Mouse (Mus musculus): Measurements from ENCODE around the gene Tctex1d2.
"Not testable (repeated sequence)": the region's sequence is repeated elsewhere in the genome, so short reads cannot be mapped to it uniquely, and the experiment has no call there.

Tctex1d2 gene

DNA sequence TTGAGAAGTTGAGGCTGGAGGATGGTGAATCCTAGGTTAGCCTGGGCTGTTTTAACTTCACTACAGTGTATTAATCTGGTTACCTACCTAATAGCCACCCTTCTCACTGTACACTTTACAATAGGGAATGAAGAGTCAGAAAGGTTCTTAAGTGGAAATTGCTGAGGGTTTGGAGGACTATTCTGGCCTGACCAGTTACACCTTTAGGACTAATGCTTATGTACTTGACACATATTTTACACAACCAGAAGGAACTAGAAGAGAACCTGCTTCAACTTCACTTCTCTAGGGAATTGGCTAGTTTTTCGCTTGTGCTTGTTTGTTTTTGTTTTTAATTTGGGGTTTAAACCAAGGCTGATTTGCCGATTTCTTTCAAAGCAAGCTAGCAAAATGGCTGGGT, 13.6 kb downstream of the Tctex1d2 start:
- DNase-seq = no peak

GRCm38 (mm10) chr16:32434066-32434465, 14.6 kb downstream of the Tctex1d2 start:
- DNase-seq = peak; percentile 80

DNA sequence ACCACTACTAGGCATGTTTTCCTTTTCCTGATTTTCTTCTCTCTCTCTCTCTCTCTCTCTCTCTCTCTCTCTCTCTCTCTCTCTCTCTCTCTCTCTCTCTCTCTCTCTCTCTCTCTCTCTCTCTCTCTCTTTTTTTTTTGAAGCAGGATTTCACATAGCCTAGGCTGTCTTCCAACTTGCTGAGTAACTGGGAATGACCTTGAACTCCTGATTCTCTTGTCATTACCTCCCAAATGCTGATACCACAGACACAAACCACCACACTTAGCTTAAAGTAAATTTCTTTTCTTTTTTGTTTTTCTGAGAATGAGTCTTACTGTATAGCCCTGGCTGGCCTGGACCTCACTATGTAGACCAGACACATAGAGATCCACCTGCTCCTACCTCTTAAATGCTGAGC, 15.2 kb downstream of the Tctex1d2 start:
- no peak for DNase-seq

DNA sequence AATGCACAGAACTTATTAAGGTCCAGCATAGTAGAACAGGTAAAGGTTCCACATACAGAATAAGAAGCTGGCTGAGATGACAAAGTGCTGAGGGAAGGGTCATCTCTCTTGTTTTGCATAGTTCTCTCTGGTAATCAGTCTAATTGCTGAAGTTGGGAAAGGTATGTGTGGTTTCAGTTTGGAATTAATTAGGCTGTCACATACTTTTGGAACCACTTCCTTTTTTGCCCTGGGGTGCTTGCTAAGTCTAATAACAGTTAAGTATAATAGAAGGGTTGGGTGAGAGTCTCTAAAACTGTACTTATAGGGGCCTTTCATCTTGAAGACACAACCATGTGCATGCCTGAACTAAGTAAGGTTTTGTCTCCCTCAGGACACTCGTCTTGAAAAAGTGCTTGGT, 17.2 kb downstream of the Tctex1d2 start:
- DNase-seq = no peak

- DNase-seq = no peak
Measured at GRCm38 (mm10) chr16:32437266-32437665, 17.8 kb downstream of the Tctex1d2 start.

- DNase-seq = no peak
Measured at GRCm38 (mm10) chr16:32441432-32441831, 21.9 kb downstream of the Tctex1d2 start.

GRCm38 (mm10) chr16:32444615-32445014, 25.1 kb downstream of the Tctex1d2 start:
- not testable (repeated sequence) for DNase-seq

- DNase-seq = no peak
Measured at GRCm38 (mm10) chr16:32445558-32445957, 26.1 kb downstream of the Tctex1d2 start.

GRCm38 (mm10) chr16:32446563-32447138, 27.1 kb downstream of the Tctex1d2 start:
- DNase-seq = no peak

DNA sequence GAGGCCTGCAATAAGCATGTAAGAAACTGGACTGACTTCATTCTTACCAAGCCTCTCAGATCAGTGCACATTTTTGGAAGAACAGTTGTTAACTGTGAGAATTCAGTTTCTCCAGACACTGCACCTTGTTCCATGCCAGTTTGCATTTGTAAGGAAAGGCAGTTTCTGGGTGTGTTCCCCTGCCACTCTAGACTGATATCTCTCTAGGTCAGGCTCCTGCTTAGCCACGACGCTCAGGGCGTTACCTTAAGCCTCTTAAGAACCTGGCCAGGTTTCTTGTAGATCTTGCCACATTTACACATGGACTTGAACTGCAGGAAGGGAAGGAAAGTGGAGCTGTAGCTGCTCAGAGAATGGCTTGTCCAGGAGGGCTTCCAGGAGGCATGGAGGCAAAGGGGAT, 30.2 kb downstream of the Tctex1d2 start:
- DNase-seq = no peak

DNA sequence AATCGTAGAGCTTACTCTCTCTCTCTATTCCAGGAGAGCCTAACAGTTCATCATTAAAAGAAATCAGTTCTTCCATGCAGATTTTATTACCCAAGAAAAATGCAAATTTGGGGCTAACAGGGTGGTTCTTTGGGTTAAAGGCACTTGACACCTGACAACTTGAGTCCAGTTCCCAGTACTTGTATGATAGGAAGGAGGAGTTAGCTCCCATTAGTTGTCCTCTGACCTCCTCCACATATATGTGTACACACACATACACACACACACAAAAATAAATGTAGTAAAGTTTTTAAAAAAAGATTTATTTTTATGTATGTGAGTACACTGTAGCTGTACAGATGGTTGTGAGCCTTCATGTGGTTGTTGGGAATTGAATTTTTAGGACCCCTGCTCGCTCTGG, 30.6 kb downstream of the Tctex1d2 start:
- no peak for DNase-seq

DNA sequence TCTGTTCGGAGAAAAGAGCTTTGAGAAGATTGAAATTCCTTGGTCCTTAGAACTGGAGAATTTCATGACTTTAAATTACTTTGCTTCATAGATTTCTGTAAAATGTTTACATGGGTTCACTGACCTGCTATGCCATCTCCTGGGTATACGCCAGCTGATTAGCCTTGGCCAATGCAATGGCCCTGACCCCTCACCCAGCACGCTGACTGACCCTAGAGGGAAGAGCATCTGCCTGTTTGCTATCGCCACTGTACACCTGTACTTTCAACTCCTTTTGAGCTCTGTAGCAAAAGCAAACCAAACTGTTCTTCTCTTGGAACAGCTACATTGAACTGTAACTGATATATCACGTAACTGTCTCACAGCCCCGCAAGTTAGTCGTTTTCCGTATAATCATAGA, 33.6 kb downstream of the Tctex1d2 start:
- DNase-seq = no peak

DNA sequence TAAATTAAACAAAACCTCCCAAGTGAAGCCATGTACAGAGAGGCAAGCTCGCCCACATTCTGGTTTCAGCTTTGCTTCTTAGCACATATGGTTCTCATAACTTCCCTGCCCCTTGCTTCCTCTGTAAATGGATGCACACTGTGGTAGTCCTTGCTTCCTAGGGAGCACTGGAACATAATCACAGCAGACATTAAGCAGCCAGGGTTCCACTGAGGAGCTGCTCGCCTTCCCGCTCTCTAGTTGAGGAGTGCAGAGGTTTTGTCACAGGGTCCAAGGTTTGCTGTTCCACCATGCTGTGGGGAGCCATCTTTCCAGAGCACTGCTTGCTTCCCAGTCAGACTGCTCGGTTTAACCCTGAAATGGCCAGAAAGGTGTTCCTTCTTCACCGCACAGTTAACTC, 35.1 kb downstream of the Tctex1d2 start:
- no peak for DNase-seq

DNA sequence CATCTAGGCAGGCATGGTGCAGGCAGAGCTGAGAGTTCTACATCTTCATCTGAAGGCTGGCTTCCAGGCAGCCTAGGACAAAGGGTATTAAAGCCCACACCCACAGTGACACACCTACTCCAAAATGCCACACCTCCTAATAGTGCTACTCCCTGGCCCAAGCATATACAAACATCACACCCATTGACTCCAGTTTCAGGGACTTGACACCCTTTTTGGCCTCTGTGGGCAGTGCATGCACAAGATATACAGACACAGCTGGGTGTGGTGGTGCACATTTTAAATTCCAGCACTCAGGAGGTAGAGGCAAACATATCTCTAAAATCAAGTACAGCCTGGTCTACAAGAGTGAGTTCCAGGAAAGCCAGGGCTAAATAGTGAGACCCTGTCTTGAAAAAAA, 36.6 kb downstream of the Tctex1d2 start:
- DNase-seq = no peak

DNA sequence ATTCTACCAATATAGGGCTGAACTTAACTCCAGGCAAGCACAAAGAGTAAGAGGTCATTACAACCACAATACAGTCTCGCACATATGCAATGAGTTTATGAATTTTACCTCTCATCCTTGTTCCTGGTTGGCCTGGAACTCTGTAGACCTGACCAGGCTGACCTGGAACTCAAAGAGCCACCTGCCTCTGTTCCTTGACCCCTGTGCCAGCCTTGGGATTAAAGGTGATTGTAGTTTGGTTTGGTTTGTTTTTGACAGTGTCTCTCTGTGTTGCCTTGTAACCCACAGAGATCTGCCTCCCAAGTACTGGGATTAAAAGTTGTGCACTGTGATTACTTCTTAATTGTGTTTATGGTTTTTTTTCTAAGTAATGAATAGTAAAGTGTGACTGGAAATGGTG, 37.3 kb downstream of the Tctex1d2 start:
- DNase-seq = no peak

DNA sequence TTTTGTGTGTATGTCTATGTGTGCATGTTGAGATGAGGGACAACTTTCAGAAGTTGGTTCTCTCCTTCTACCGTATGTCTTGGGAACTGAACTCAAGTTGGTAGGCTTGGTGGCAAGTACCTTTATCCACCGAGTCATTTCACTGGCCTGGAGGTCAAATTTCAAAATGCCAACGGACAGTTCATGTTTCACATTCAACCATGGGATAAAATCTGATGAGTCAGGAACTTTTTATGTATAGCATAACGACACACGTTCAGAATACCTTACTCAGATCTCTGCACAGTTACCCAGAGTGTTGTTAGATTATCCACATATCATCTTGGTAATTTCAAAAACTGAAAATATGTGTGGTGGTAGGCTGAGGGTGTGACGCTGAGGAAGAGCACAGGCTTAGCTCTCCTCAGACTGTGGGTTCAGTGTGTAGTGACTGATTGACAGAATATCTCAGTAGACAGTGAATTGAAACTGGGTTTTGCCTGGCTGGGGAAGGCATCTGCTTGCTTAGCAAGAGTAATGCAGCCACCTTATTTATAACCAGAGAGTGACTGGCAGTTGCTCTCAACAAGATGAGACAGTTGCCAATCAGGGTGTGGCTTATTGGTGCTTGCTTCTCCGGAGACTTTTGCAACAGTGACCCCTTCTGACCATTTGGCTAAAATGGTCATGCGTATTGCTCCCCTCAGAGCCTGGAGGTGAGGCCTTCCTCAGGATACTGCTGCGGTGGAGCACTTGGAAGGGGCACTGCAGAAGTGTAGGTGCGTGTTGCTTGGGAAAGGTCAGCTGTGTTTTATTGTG, 38.3 kb downstream of the Tctex1d2 start:
- peak; percentile 89 for DNase-seq

GRCm38 (mm10) chr16:32460518-32460917, 41.0 kb downstream of the Tctex1d2 start:
- DNase-seq = peak; percentile 9

- no peak for DNase-seq
Measured at GRCm38 (mm10) chr16:32461713-32462112, 42.2 kb downstream of the Tctex1d2 start.

DNA sequence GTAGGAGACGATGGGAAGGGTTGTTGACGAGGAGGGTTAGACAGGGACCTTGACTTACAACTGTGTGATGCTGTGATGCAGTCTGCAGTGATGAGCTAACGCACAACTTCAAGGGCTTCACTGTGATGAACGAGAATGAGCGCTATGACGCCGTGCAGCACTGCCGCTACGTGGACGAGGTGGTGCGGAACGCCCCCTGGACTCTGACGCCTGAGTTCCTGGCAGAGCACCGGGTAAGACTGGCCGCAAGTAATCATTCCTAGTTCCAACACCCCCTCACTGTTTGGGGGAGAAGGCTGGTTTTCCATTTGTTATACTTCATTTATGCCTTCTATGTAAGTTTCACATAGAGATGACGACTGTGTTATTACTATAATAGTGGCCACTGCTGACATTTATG, 43.4 kb downstream of the Tctex1d2 start:
- no peak for DNase-seq

DNA sequence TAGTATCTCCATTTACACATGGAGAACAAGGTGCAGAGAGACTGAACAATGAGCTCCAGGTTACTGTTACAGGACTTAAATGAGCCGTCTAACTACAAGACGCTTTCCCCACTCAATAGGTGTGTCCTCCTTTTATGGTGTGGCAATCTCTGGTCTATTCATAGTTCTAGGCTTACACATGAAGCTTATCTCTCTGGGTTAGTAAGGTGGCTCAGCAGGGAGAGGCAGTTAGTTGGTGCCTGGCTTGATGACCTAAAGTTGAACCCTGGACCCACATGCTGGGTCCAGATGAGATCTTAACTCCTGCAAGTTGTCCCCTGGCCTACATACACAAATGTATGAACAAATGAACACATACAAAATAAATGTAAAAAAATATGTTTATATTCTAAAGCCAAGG, 43.9 kb downstream of the Tctex1d2 start:
- DNase-seq = no peak

DNA sequence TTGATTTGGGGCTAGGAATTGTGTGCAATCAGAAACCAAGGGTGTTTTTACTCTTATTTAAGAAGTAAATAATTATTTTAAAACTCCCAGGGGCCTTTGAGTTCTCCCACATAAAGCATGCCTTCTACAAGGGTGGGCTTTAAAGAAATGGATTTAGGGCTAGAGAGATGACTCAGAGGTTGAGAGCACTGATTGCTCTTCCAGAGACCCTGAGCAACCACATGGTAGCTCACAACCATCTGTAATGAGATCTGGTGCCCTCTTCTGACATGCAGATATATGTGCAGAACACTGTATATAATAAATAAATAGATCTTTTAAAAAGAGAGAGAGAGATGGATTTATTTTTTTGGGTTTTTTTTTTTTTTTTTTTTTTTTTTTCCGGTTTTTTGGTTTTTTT, 45.4 kb downstream of the Tctex1d2 start:
- DNase-seq = no peak

DNA sequence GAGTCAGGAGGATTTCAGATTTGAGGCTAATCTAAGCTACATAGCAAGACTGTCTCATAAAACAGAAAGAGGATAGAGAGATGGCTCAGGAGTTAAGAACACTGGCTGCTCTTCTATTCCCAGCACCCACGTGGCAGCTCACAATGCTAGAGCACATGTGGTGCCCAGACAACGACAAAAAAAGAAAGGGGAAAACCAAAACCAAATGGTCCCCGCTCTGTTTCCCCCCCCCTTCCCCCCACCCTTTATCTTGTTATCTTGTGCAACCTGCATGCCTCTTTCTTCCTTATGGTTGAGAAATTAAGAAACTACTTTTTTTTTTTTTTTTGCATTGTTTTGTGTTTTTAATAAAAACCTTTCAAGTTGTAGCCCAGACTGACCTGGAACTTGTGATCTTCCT, 49.0 kb downstream of the Tctex1d2 start:
- no peak for DNase-seq

DNA sequence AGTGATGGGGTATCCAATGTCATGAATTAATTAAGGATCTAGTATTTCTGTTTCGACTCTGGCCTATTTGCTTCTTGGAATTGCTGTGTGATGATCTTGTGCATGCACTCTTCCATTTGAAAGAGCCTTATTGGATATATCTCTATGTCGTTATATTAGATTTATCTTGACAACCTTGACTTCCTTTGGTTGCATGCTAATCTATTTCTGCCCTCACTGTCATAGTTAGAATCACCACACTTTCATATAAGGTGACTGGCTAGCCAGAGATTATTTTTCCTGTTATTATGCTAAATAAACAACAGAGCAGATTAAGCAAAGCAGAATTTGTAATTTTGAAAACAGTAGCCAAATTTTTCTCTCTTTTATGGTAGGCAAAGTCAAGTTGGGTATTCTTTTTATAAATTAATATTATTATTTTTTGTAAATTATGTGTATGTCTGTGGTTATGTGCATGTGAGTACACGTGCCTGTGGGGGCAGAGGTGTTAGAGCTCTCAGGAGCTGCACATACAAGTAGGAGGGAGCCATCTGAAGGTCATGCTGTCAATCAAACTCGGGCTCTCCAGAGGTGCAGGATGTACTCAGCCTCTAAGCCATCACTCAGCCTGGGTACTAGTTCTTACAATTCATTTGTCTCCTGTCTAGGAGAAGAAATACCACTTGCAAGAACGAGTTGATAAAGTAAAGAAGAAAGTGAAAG, 50.1 kb downstream of the Tctex1d2 start:
- DNase-seq = no peak
